Mouse (Mus musculus): ENCODE measurements around the gene Snrpg.

- no peak for TF ChIP-seq CTCF (IDR thresholded peaks at IDR 0.05; ENCODE audit: borderline replicate concordance, insufficient read depth, low read depth, low read length)
- TF ChIP-seq POLR2A (IDR thresholded peaks at IDR 0.05; ENCODE audit: borderline replicate concordance, insufficient read depth, low read length) = no peak
These were observed 7.2 kb downstream of the Snrpg start for GRCm38 (mm10) chr6:86378341-86378740.
